Mouse (Mus musculus): ENCODE measurements around the gene Hist1h4f. TPM values are rescaled to one million over a fixed set of nuclear protein-coding genes. Genes with fewer than 3 reads are reported as not detected.
"Not testable (repeated sequence)": the region's sequence is repeated elsewhere in the genome, so short reads cannot be mapped to it uniquely, and the experiment has no call there.

Gene Hist1h4f
- total RNA-seq, 2 experiments from 2014 or later = 613 to 773 TPM

- DNase-seq (ENCODE audit: low spot score in 2 of 2) = no peak
These were observed 5.5 kb upstream of the Hist1h4f start for GRCm38 (mm10) chr13:23556906-23557305.

DNA sequence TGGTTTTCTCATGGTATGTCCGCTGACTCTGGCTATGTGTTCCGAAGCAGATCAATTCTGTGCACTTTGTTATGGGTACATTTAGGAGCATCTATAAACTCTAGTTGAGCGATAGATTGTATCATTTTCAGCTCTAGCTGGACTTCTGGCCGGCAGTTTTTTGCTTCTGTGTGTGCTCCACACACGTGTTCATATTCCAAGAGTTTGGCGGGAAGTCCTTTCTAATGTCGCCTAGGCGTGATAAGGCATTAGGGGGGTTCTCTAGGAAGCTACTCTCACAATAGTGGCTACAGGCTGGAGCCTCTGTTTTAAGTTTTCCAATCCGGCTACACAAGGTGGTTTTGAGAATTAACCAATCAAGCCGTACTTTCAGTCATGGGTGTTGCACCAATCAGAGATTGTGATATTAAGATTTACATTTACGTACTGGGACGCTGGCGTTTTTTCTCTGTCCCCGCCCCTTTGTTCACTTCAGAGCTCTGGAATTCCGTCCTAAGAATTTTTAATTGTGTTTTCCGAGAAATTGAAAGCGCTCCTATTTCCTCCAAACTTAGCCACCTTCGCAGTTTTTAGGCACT, 4.5 kb upstream of the Hist1h4f start:
- peak in 1 of 2 experiments; percentile 43 for DNase-seq (ENCODE audit: low spot score in 2 of 2)

GRCm38 (mm10) chr13:23554925-23555838, 3.7 kb upstream of the Hist1h4f start:
- peak in 1 of 2 experiments; percentile 71 for DNase-seq (ENCODE audit: low spot score in 2 of 2)

- DNase-seq (ENCODE audit: low spot score in 2 of 2) = no peak
These were observed 2.9 kb upstream of the Hist1h4f start for GRCm38 (mm10) chr13:23554393-23554792.

DNA sequence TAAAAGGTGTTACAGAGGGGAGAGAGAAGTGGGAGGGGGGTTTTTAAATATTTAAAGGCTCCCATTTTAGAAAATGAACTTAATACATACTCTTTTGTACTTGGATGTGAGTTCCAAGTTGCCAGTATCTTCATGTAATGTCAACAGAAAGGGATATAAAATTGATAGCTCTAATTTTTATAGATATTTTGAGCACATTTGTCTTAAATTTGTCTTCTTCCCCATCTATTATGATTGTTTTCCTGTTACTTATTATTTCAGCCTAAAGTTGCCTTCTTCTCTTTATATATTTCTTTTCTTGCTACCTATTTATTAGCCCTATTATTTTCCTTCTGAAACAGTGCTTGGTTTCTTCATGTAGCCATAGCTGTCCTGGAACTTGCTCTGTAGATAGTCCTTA, 1.5 kb upstream of the Hist1h4f start, which contains the start of gene Hist1h1d:
TSS of gene Hist1h1d (plus strand) at position 301 of the 400 bp plus-strand sequence.
- DNase-seq (ENCODE audit: low spot score in 2 of 2) = no peak

GRCm38 (mm10) chr13:23551931-23552914, 775 bp upstream of the Hist1h4f start:
- no peak for DNase-seq (ENCODE audit: low spot score in 2 of 2)

GRCm38 (mm10) chr13:23550761-23551145, 695 bp downstream of the Hist1h4f start:
- DNase-seq (ENCODE audit: low spot score in 2 of 2) = no peak

DNA sequence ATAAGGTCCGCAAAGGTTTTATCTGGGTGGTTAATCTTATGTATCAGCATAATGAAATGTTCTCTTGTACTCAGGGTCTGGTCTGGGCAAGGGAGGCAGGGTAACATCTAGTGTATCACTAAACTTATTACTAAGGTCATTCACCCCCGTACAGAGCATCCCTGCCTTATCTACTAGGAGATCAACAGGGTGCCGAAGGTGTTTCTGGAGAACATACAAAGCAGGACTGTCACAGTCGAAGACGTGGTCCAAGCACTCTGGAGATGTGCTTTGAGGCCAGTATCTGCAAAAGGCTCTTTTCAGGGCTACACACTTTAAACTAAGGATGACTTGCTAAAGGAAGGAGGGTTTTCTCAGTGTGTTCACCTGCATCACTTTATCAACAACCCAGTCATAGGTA, 4.8 kb downstream of the Hist1h4f start:
- DNase-seq (ENCODE audit: low spot score in 2 of 2) = no peak

DNA sequence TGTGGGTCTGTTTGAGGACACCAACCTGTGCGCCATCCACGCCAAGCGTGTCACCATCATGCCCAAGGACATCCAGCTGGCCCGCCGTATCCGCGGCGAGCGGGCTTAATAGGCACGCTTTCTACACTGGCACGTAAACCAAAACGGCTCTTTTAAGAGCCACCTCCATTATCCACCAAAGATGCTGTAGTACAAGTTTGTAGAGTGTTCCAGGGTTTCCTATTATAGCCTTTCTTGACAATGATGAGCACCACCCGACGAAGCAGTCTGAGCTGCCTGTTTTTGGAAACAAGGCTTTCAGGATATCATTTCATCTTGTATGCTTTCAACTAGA, 6.7 kb downstream of the Hist1h4f start:
- DNase-seq (ENCODE audit: low spot score in 2 of 2) = not testable (repeated sequence)

- DNase-seq (ENCODE audit: low spot score in 2 of 2) = peak in 1 of 2 experiments; percentile 63
These were observed 7.3 kb downstream of the Hist1h4f start, which contains the start of gene Hist1h3f for GRCm38 (mm10) chr13:23543965-23544786. Gene Hist1h3f (plus strand): TSS chr13:23544052.

GRCm38 (mm10) chr13:23542999-23543607, 8.3 kb downstream of the Hist1h4f start, which contains the start of gene Hist1h2bh:
Gene Hist1h2bh (minus strand): TSS chr13:23543392.
- peak in 1 of 2 experiments; percentile 34 for DNase-seq (ENCODE audit: low spot score in 2 of 2)

- DNase-seq (ENCODE audit: low spot score in 2 of 2) = not testable (repeated sequence)
These were observed 9.0 kb downstream of the Hist1h4f start for GRCm38 (mm10) chr13:23542225-23542980.

- DNase-seq (ENCODE audit: low spot score in 2 of 2) = no peak
These were observed 10.0 kb downstream of the Hist1h4f start for GRCm38 (mm10) chr13:23541497-23541896.

DNA sequence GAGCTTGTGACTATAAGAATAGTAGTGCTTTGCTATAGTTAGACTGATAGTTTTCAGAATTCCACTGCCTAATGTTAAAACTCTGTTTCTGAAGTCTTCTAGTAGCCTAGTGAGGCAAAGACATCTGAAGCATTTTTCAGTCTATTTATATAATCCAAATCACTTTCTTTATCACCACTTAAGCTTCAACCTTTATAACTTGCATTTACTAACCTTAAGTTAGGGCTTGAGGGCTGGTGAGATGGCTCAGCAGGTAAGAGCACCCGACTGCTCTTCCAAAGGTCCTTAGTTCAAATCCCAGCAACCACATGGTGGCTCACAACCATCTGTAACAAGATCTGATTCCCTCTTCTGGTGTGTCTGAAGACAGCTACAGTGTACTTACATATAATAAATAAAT, 11.6 kb downstream of the Hist1h4f start:
- DNase-seq (ENCODE audit: low spot score in 2 of 2) = not testable (repeated sequence)

GRCm38 (mm10) chr13:23538249-23538648, 13.2 kb downstream of the Hist1h4f start:
- no peak for DNase-seq (ENCODE audit: low spot score in 2 of 2)

DNA sequence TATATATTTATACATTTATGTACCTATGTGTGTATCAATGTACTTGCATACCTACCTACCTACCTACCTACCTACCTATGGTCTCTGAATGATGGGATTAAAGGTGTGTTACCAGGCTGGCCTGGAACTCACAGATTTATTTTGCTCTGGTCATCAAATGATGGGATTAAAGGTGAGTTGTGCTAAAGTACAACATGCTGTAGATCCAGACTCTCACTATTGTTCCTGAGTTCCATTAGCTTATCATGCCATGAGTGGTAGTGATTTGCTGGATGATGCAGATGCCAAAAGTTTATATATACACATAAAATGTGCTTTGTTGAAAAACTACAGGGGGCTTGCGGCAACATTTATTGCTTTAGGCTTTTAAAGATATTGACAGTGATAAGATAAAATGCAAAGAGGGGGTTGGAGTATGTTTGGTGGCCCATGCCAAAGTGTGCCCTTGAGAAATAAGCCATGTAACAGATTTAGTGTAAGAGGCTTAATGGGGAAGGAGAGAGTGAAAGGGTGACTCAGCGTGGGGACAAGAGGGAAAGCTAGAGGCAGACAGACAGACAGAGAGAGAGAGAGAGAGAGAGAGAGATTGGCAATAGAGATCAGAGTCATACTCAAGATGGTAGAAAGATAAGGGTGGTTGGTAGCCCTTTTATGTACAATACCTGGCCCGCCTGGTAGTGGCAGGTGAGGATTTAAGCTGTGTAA, 14.3 kb downstream of the Hist1h4f start:
- DNase-seq (ENCODE audit: low spot score in 2 of 2) = no peak

DNA sequence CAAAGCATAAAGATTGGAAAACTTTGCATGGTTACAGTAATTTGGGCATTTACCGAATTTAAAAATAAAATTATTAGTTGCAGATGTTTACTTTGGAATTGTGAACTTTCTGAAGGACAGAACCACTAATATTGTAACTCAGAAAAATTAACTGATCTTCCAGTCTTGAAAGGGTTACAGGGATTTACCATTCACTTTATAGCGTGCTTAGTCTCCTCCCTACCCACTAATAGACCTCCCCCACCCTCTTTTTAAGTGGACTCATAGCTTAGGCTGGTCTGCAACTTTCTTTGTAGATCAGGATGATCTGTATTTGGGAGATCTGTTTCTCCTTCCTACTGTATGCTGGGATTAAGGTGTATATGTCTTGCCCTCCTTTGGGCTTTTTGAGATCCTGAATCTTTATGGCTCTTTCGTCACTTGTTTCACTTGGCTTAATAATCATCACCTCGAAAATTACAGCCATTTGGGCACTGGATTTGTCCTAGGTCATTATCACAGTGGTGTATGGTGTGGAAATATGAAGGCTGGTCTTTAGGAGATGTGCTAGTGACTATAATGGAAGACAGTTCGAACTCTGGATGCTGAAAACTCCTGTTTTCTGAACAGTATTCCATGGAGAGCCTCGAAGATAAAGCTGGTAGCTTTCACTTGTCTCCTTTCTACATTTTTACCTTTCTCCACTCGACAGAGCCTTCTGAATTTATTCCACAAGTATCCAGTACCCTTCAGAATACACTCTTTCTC, 15.2 kb downstream of the Hist1h4f start:
- no peak for DNase-seq (ENCODE audit: low spot score in 2 of 2)
